Mouse (Mus musculus) heart, embryonic 10.5 days (tissue): Measurements from ENCODE around the gene Ctnnb1. TPM values are rescaled to one million over a fixed set of nuclear protein-coding genes. Genes with fewer than 3 reads are reported as not detected.

Experiments used
- DNase-seq: peaks from one replicate; pipeline ENCODE4 v3.0.0-alpha.2; 2017; ENCODE audit warnings: low spot score
- H3K27ac ChIP-seq: fragments of 300-500 bp; sonication (generic); 2 replicates; pipeline ENCODE4 v1.5.1; 2016; ENCODE audit warnings: mild to moderate bottlenecking
- H3K27me3 ChIP-seq: fragments of 300-500 bp; sonication (generic); 2 replicates; pipeline ENCODE4 v1.6.1; 2016; ENCODE audit warnings: mild to moderate bottlenecking; ENCODE audit not compliant: poor library complexity, insufficient read depth, severe bottlenecking
- H3K36me3 ChIP-seq: fragments of 300-500 bp; sonication (generic); 2 replicates; pipeline ENCODE4 v1.6.1; 2016; ENCODE audit warnings: mild to moderate bottlenecking, moderate library complexity
- H3K4me1 ChIP-seq: fragments of 300-500 bp; sonication (generic); 2 replicates; pipeline ENCODE4 v1.6.1; 2016; ENCODE audit warnings: mild to moderate bottlenecking
- H3K4me3 ChIP-seq: fragments of 300-500 bp; sonication (generic); 2 replicates; pipeline ENCODE4 v1.5.1; 2016; ENCODE audit warnings: mild to moderate bottlenecking, moderate library complexity
- H3K9me3 ChIP-seq: fragments of 300-500 bp; sonication (generic); 2 replicates; pipeline ENCODE4 v1.6.1; 2016; ENCODE audit warnings: mild to moderate bottlenecking, moderate library complexity
- WGBS: fragments of 180-500 bp; shearing (Covaris S2); methylation state at CpG from one replicate; pipeline ENCODE4 v1.1.7; 2016; 5-methylcytosine and 5-hydroxymethylcytosine counted together
- polyA plus RNA-seq: library from polyadenylated mRNA; unstranded; fragments of >200 nt; fragmentation: Nextera tagmentation; extraction: Ambion mirVana; gene quantifications from 2 replicates; pipeline ENCODE4 v1.2.1, GENCODE M21; 2016

Ctnnb1 gene
- polyA plus RNA-seq, 1 experiment from 2014 or later = 445 TPM

DNA sequence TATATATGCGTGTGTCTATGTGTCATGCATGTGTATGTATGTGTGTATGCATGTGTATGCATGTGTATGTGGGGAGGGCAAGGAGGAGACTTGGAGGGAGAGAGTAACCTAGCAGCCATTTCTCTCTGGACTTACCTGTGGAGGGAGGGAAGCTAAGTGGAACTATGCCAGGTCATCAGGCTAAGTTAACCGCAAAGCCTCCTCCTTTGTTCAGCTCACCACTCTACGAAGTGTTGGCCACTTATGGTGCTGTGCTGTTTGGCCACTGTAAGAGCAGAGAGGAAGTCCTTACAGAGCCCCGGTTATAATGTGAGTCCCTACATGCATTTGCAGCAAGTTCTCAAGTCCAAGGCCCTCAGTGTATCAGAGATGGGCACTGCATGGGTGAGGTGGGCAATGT, 47.8 kb downstream of the Ctnnb1 start:
- no peak for DNase-seq
- H3K27ac ChIP-seq = no peak overlapping the region
- no peaks in the 10 kb centered on the region for H3K36me3 ChIP-seq
- no peaks in the 10 kb centered on the region for H3K9me3 ChIP-seq
- H3K4me1 ChIP-seq = peaks cover 29% of the 10 kb centered on the region
- no peaks in the 10 kb centered on the region for H3K27me3 ChIP-seq
- no peak overlapping the region for H3K4me3 ChIP-seq
- whole genome bisulfite sequencing = 90% methylated on average over 4 of the region's 4 CpGs

DNA sequence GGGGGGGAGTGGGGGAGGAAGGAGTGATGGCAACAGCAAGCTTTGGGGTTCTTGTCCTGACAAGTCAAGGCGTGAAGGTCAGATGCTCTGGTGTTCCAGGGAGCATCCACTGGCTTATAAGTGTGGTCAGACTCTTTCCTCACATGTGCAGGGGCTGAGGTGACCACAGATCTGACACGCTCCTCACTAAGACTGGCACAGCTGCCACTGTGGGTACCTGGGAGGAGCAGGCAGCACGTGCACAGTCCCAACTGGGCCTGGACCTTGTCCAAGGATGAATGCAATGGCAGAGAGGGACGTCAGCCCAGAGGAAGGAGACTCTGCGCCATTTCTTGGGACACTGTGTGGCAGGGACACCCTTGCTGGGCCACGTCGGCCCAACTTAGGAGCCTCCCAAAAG, 52.8 kb downstream of the Ctnnb1 start:
- DNase-seq = no peak
- 85% methylated on average over 7 of the region's 7 CpGs for WGBS

DNA sequence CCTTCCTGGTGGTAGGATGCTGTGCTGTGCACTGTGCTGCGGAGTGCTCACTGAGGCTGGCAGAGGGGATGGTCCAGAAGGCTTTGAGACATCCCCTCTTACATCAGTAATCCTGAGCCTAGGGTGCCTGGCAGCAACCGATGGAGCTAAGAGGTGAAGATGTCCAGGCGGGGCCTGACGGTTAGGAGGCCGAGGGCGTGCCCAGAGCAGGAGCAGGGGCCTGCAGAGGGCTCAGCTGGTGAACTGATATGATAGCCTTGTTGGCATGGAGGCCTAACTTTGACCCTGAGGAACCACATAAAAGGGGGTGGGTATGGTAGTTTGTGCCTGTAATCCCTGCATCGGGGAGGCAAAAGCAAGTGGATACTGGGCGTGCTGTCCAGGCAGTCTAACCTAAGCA, 54.8 kb downstream of the Ctnnb1 start:
- 81% methylated on average over 8 of the region's 8 CpGs for WGBS
- no peaks in the 10 kb centered on the region for H3K9me3 ChIP-seq
- no peaks in the 10 kb centered on the region; the same call in 1 of the 2 replicates for H3K27me3 ChIP-seq
- H3K4me3 ChIP-seq = no peak overlapping the region
- peaks cover 72% of the 10 kb centered on the region for H3K4me1 ChIP-seq
- no peak for DNase-seq
- no peaks in the 10 kb centered on the region for H3K36me3 ChIP-seq
- no peak overlapping the region for H3K27ac ChIP-seq

More for the DNA sequence above, 52.8 kb downstream of the Ctnnb1 start:
- H3K4me1 ChIP-seq = peaks cover 53% of the 10 kb centered on the region
- H3K36me3 ChIP-seq = no peaks in the 10 kb centered on the region
- no peak overlapping the region for H3K27ac ChIP-seq
- no peak overlapping the region for H3K4me3 ChIP-seq
- H3K27me3 ChIP-seq = no peaks in the 10 kb centered on the region; the same call in 1 of the 2 replicates
- H3K9me3 ChIP-seq = no peaks in the 10 kb centered on the region

DNA sequence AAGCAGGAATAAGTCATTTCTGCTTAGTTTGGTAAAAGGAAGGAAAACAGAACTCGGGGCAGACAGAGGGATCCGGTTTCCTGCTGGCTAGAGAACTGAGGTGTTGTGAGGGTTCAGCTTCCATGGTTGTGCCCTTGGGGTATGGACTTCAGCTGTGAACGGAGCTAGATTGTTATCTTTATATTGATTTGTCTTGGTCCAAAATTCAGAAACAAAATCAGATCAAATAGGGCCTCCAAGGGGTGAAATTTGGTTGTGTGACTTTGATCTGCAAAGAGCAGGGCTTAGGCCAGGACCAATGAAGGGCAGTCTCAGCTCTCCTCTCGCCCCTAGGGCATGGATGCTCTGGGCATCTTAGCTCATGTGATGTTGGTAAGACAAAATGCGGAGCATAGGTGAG, 55.5 kb downstream of the Ctnnb1 start:
- WGBS = 81% methylated on average over 5 of the region's 5 CpGs
- H3K27ac ChIP-seq = no peak overlapping the region

DNA sequence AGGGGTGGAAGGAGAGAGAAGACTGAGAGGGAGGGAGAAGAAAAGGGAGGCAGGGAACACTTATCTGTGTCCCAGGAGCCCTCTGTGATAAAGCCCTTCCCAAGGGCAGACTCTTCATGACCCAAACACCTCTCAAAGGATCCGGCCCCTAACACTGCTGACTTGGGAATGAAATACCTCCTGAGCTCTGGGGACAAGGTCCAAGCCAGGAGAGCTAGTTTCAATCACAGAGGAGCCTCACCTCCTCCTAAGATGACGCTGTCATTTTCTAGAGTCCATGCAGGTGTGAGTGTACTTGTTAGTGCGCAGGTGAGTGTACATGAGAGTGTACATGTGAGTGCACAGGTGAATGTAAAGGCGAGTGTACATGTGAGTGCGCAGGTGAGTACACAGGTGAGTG, 56.0 kb downstream of the Ctnnb1 start:
- DNase-seq = no peak
- Histone ChIP-seq H3K36me3 (no peaks in the 10 kb centered on the region), H3K4me3 (no peak overlapping the region), H3K4me1 (peaks cover 68% of the 10 kb centered on the region), H3K9me3 (no peaks in the 10 kb centered on the region), H3K27me3 (no peaks in the 10 kb centered on the region; the same call in 1 of the 2 replicates), H3K27ac (no peak overlapping the region)
- 82% methylated on average over 5 of the region's 5 CpGs for WGBS

More for the DNA sequence above, 55.5 kb downstream of the Ctnnb1 start:
- H3K9me3 ChIP-seq = no peaks in the 10 kb centered on the region
- peaks cover 68% of the 10 kb centered on the region for H3K4me1 ChIP-seq
- H3K4me3 ChIP-seq = no peak overlapping the region
- H3K27me3 ChIP-seq = no peaks in the 10 kb centered on the region; the same call in 1 of the 2 replicates
- no peak for DNase-seq
- no peaks in the 10 kb centered on the region for H3K36me3 ChIP-seq

DNA sequence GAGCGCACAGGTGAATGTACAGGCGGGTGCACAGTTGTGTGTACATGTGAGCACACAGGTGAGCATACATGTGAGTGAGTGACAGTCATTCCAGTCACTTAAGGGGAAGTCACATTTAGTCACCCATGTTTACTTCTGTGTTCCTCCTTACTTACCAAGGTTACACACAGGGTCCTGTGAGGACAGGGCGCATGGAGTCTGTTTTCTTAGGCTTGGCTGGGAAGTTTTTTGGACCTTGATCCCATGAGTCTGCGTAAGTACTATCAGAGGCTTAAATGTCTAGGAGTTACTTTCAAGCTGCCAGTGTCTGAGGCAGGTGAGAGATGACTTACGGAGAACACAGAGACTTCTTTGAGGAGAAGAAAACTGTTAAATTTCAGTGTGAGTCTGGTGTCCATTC, 56.5 kb downstream of the Ctnnb1 start:
- Histone ChIP-seq H3K27me3 (no peaks in the 10 kb centered on the region; the same call in 1 of the 2 replicates), H3K4me3 (no peak overlapping the region)
- 91% methylated on average over 5 of the region's 5 CpGs for WGBS

DNA sequence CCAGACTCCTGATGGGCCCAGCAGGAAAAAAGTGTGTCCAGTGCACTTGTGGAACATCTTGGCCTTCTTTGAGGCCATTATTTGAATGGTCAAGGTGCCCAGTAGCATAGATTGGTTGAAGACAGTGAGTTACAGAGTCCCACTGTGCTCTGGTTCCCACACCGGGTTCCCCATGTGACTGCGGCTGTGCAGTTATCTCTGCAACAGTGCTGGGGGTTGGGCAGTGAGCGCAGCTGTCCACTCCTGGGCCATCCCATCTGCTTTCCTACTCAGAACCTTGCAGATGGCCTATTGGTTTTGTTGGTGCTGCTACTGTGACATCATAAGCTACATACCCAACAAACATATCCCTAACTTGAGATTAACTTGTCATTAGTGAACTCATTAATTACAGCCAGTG, 57.2 kb downstream of the Ctnnb1 start:
- no peaks in the 10 kb centered on the region for H3K9me3 ChIP-seq
- no peaks in the 10 kb centered on the region for H3K36me3 ChIP-seq
- WGBS = 59% methylated on average over 3 of the region's 3 CpGs
- H3K27ac ChIP-seq = no peak overlapping the region
- H3K4me3 ChIP-seq = no peak overlapping the region
- H3K4me1 ChIP-seq = peaks cover 62% of the 10 kb centered on the region
- no peaks in the 10 kb centered on the region; the same call in 1 of the 2 replicates for H3K27me3 ChIP-seq
- no peak for DNase-seq

More for the DNA sequence above, 56.5 kb downstream of the Ctnnb1 start:
- Histone ChIP-seq H3K27ac (no peak overlapping the region), H3K36me3 (no peaks in the 10 kb centered on the region), H3K9me3 (no peaks in the 10 kb centered on the region), H3K4me1 (peaks cover 68% of the 10 kb centered on the region)
- no peak for DNase-seq

DNA sequence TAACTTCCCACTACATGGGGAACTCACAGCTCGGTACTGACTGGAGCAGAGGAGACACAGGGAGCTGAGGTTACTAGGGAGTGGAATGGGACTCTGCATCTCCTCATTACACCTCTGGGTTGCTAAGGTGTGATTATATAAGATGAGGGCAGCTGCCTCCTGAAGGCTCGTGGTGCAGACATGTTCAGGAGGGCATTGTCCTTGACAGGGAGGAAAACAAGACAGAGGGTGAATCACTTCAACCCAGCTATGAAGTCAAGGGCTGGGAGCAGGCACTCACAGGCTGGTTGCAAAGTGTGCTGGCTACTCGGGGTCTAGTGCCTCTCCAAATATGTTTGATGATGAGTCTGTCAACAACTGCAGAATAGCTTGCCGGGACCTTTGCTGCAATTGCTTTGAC, 58.0 kb downstream of the Ctnnb1 start:
- Histone ChIP-seq H3K4me3 (no peak overlapping the region), H3K4me1 (peaks cover 54% of the 10 kb centered on the region), H3K9me3 (no peaks in the 10 kb centered on the region), H3K36me3 (no peaks in the 10 kb centered on the region), H3K27me3 (no peaks in the 10 kb centered on the region; the same call in 1 of the 2 replicates), H3K27ac (no peak overlapping the region; the same call in 1 of the 2 replicates)
- WGBS = 56% methylated on average over 4 of the region's 4 CpGs
- DNase-seq = no peak

DNA sequence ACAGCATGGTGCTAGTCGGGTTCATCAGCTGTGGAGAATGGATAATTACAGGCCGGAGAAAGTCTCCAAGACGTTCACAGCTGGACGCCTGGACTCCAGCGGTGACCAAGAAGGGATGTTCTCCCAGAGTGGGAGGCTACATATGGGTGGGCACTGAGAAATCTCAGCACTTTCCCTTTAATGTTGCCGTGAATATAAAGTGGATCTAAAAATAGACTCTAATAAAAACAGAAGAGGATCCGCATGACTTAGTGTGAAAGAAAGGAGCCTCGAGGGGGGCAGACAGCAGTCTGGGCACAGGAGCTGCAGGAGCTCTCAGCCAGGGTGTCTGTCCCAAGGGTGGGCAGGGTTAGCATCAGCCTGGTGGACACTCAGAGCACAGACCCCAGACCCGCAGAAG, 59.1 kb downstream of the Ctnnb1 start:
- no peak for DNase-seq
- Histone ChIP-seq H3K4me3 (no peak overlapping the region), H3K36me3 (no peaks in the 10 kb centered on the region), H3K27me3 (no peaks in the 10 kb centered on the region; the same call in 1 of the 2 replicates), H3K27ac (peak overlapping the region; percentile 44; the same call in 1 of the 2 replicates), H3K9me3 (no peaks in the 10 kb centered on the region), H3K4me1 (peaks cover 45% of the 10 kb centered on the region)
- 52% methylated on average over 9 of the region's 9 CpGs for WGBS

DNA sequence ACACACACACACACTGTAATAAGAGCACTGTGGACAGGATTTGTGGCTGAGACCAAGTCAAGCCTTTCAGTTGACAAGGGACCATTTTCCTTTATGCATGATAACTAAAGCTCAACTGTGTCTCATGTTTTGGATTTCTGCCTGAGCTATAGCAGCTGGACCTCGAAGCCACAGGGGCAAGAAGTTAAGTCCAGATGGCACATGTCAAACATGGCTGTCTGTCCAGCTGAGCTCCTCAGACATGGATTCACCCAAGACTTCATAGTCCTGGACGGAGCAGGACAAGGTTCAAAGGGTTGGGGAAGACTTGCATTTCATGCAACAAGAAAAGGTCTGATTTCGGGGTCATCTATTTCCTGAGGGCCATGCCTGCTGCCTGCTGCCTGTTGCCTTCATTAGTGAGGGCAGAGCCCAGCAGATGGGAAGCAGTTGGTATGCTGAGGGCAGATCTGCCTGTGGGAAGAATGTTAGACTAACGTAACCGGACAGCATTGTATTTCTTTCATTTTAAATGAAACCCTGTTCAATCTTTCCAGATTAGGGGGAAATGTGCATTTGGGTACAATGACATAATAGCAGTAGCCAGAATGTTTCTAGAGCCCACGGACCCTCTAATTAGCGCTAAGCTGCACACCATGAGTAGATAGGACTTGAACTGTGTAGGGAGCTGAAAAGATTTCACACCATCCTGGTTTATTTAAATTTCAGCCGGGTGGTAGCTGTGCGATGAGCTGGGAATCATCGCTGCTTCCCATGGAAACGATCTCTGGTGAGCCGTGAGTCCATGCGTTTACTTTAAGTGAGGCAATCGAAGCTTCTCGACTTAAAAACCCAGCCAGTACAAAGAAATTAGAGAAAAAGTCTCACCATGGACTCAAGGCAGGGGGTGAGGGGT, 61.0 kb downstream of the Ctnnb1 start:
- Histone ChIP-seq H3K36me3 (no peaks in the 10 kb centered on the region), H3K4me1 (peaks cover 37% of the 10 kb centered on the region), H3K9me3 (no peaks in the 10 kb centered on the region), H3K27me3 (no peaks in the 10 kb centered on the region), H3K27ac (no peak overlapping the region), H3K4me3 (no peak overlapping the region)
- 82% methylated on average over 15 of the region's 15 CpGs for WGBS
- no peak for DNase-seq

DNA sequence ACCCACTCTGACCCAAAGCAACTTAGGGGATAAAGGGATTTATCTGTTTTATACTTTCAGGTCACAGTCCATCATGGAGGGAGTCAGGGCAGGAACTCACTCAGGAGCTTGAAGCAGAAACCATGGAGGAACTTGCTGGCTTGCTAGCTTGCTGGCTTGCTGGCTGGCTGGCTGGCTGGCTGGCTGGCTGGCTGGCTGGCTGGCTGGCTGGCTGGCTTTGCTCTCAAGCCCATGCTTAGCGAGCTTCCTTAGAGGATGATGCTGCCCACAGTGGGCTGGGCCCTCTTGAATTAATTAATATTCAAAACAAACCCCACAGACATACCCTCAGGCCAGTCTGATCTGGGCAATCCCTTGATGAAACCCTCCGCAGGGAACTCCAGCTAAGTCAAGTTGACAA, 62.8 kb downstream of the Ctnnb1 start:
- Histone ChIP-seq H3K4me1 (peaks cover 31% of the 10 kb centered on the region), H3K27me3 (no peaks in the 10 kb centered on the region), H3K27ac (no peak overlapping the region), H3K4me3 (no peak overlapping the region), H3K9me3 (no peaks in the 10 kb centered on the region), H3K36me3 (no peaks in the 10 kb centered on the region)
- no peak for DNase-seq
- WGBS = 70% methylated on average over 2 of the region's 2 CpGs

DNA sequence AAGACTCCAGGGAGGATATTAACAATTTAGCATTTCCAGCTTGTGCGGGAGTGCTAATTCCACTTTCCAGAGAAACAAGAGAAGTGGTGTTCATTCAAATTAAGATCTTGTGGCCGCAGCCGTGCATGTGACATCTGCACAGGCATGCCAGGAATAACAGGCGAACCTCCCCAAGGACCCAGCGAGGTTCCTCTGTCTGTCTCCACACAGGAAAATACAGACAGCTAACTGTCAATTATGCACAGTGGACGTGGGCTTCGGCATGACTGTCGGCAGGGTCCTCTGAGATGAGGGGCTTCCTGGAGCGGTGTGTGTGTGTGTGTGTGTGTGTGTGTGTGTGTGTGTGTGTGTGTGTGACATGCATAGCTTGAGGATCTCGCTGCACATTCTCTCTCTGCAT, 64.0 kb downstream of the Ctnnb1 start:
- no peak for DNase-seq
- no peaks in the 10 kb centered on the region for H3K9me3 ChIP-seq
- H3K4me1 ChIP-seq = peaks cover 19% of the 10 kb centered on the region
- no peaks in the 10 kb centered on the region for H3K27me3 ChIP-seq
- H3K36me3 ChIP-seq = no peaks in the 10 kb centered on the region
- H3K4me3 ChIP-seq = no peak overlapping the region
- H3K27ac ChIP-seq = no peak overlapping the region
- WGBS = 73% methylated on average over 10 of the region's 10 CpGs

DNA sequence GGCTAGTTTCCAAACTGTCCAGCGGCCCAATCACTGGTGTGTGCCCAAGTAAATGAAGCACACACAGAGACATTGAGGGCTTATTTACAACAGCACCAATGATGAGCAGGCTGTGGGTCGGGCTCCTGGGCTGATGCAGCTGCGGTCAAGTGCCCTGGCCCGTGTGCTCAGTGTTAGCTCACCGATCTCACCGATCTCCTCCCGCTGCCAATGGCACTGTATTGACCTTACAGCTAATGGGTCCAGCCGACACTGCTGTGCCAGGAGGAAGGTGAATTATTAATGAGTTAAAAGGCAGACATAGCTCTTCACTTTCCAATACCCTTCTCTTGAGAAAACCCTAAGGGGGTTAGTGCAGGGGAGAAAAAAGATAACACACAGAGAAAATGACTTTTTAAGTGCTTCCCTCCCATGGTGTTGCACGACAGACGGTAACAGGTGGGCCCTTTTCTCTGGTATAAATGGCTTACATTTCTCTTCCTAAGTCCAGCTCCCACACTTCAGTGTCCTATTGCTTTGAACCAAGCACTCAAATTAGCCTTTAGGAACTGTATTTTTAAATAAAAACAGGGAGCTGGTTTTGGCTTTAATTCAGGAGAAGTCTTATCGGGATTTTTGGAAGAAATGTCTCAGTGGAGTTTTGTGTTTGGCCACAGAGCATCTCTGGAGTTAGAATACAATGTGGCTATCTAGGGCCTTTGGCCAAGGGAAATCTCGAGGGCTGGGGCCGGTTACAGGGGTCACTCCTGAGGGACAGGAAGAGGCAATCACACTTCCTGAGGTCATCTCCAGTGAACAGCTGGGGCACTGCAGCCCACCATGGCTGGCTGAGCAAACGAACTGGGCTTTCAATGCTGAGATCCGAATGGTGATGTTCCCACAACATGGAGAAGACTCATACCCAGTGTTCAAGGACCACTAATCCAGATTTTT, 65.5 kb downstream of the Ctnnb1 start:
- Histone ChIP-seq H3K36me3 (no peaks in the 10 kb centered on the region), H3K27ac (no peak overlapping the region), H3K4me3 (no peak overlapping the region), H3K9me3 (no peaks in the 10 kb centered on the region), H3K27me3 (no peaks in the 10 kb centered on the region), H3K4me1 (peaks cover 10% of the 10 kb centered on the region)
- no peak for DNase-seq
- 72% methylated on average over 15 of the region's 15 CpGs for WGBS
